Mouse (Mus musculus) kidney, adult 2 months (tissue): Measurements from ENCODE around the gene Slit1.

ENCODE experiments used
- CTCF ChIP-seq: fragments of 200-500 bp; conservative IDR thresholded peaks from 2 replicates; pipeline ENCODE4 v1.5.1; 2011; ENCODE audit warnings: low read depth, mild to moderate bottlenecking, control low read depth, low read length, moderate library complexity, mixed read lengths; ENCODE audit not compliant: insufficient read depth, insufficient read length
- POLR2A ChIP-seq: fragments of 200-500 bp; IDR thresholded peaks from one replicate; pipeline ENCODE4 v1.6.1; 2011; ENCODE audit warnings: low read depth, low read length, control low read depth

- TF ChIP-seq POLR2A = no peak
- no peak for TF ChIP-seq CTCF
Observed at GRCm38 (mm10) chr19:41712829-41713228, 30.6 kb downstream of the Slit1 start.
